Mouse (Mus musculus) limb, embryonic 13.5 days (tissue): ENCODE measurements around the gene Tnrc6c. TPM values are rescaled to one million over a fixed set of nuclear protein-coding genes. Genes with fewer than 3 reads are reported as not detected.
A peak's percentile ranks its signal among the peaks of the same experiment; 100 is the strongest.

Experiments
- ATAC-seq: fragments of 200-750 bp; cut with Nextera tagmentation; 2 replicates; pipeline ENCODE4 v1.8.0; 2017; ENCODE audit warnings: low read depth, moderate number of reproducible peaks, moderate TSS enrichment; ENCODE audit not compliant: low FRiP score
- H3K27ac ChIP-seq: fragments of 300-500 bp; sonication (generic); 2 replicates; pipeline ENCODE4 v1.5.1; 2015; ENCODE audit warnings: inconsistent platforms, mild to moderate bottlenecking, moderate library complexity
- H3K27me3 ChIP-seq: fragments of 300-500 bp; sonication (generic); 2 replicates; pipeline ENCODE4 v1.6.1; 2015; ENCODE audit warnings: mild to moderate bottlenecking, inconsistent platforms
- H3K36me3 ChIP-seq: fragments of 300-500 bp; sonication (generic); 2 replicates; pipeline ENCODE4 v1.6.1; 2015; ENCODE audit warnings: inconsistent platforms, mild to moderate bottlenecking, moderate library complexity
- H3K4me1 ChIP-seq: fragments of 300-500 bp; sonication (generic); 2 replicates; pipeline ENCODE4 v1.6.1; 2015; ENCODE audit warnings: inconsistent platforms
- H3K4me2 ChIP-seq: fragments of 300-500 bp; sonication (generic); replicated peaks from 2 replicates; pipeline ENCODE4 v1.6.1; 2015; ENCODE audit warnings: inconsistent platforms, mild to moderate bottlenecking, moderate library complexity
- H3K4me3 ChIP-seq: fragments of 300-500 bp; sonication (generic); 2 replicates; pipeline ENCODE4 v1.5.1; 2015; ENCODE audit warnings: moderate library complexity, mild to moderate bottlenecking, inconsistent platforms
- H3K9ac ChIP-seq: fragments of 300-500 bp; sonication (generic); 2 replicates; pipeline ENCODE4 v1.6.1; 2015; ENCODE audit warnings: mild to moderate bottlenecking, inconsistent platforms
- H3K9me3 ChIP-seq: fragments of 300-500 bp; sonication (generic); 2 replicates; pipeline ENCODE4 v1.6.1; 2016; ENCODE audit warnings: inconsistent platforms
- WGBS: fragments of 180-500 bp; shearing (Covaris S2); methylation state at CpG from one replicate; pipeline ENCODE4 v1.1.7; 2015; 5-methylcytosine and 5-hydroxymethylcytosine counted together
- polyA plus RNA-seq: library from polyadenylated mRNA; unstranded; fragments of >200 nt; fragmentation: Nextera tagmentation; extraction: Ambion mirVana; gene quantifications from 2 replicates; pipeline ENCODE4 v1.2.1, GENCODE M21; 2015

Gene Tnrc6c
- polyA plus RNA-seq, 1 experiment from 2014 or later: 19.6 TPM

- WGBS: 93% methylated on average over 11 of the region's 11 CpGs
- H3K4me2 ChIP-seq: no peak overlapping the region
- H3K4me1 ChIP-seq: peaks cover 42% of the 10 kb centered on the region
- no peak overlapping the region for H3K4me3 ChIP-seq
- peaks cover 19% of the 10 kb centered on the region for H3K27me3 ChIP-seq
- H3K9me3 ChIP-seq: no peaks in the 10 kb centered on the region
- H3K36me3 ChIP-seq: peaks cover 38% of the 10 kb centered on the region
- no peak overlapping the region for H3K27ac ChIP-seq
- H3K9ac ChIP-seq: no peak overlapping the region
- ATAC-seq: no peak
These were observed 123.9 kb downstream of the Tnrc6c start for GRCm38 (mm10) chr11:117778031-117778430.

- peak overlapping the region; percentile 78; the same call in 1 of the 2 replicates for H3K27ac ChIP-seq
- H3K9me3 ChIP-seq: no peaks in the 10 kb centered on the region
- no peak for ATAC-seq
- peaks cover 29% of the 10 kb centered on the region for H3K36me3 ChIP-seq
- H3K4me1 ChIP-seq: peaks cover 48% of the 10 kb centered on the region
- H3K4me3 ChIP-seq: peak overlapping the region; percentile 58
- H3K9ac ChIP-seq: peak overlapping the region; percentile 75
- H3K27me3 ChIP-seq: peaks cover 24% of the 10 kb centered on the region
- WGBS: 50% methylated on average over 12 of the region's 12 CpGs
- H3K4me2 ChIP-seq: peak overlapping the region; percentile 98
These were observed 124.9 kb downstream of the Tnrc6c start for GRCm38 (mm10) chr11:117778851-117779433.

- Histone ChIP-seq H3K9me3 (no peaks in the 10 kb centered on the region), H3K4me2 (peak overlapping the region; percentile 98), H3K4me1 (peaks cover 48% of the 10 kb centered on the region), H3K4me3 (peak overlapping the region; percentile 58), H3K27ac (peak overlapping the region; percentile 78), H3K9ac (peak overlapping the region; percentile 75), H3K36me3 (peaks cover 24% of the 10 kb centered on the region), H3K27me3 (peaks cover 28% of the 10 kb centered on the region)
- 4% methylated on average over 38 of the region's 38 CpGs for WGBS
- ATAC-seq: no peak; the same call in 1 of the 2 replicates
These were observed 125.5 kb downstream of the Tnrc6c start for GRCm38 (mm10) chr11:117779434-117780198.

GRCm38 (mm10) chr11:117780199-117780515, 126.1 kb downstream of the Tnrc6c start:
- Histone ChIP-seq H3K4me2 (peak overlapping the region; percentile 98), H3K4me1 (peaks cover 48% of the 10 kb centered on the region), H3K4me3 (peak overlapping the region; percentile 58), H3K9ac (peak overlapping the region; percentile 75), H3K27ac (peak overlapping the region; percentile 78), H3K27me3 (peaks cover 28% of the 10 kb centered on the region), H3K9me3 (no peaks in the 10 kb centered on the region), H3K36me3 (peaks cover 19% of the 10 kb centered on the region)
- WGBS: under 1% methylated on average over 17 of the region's 17 CpGs
- 0 out of 2 replicates have a peak, but pooled peaks have one; percentile 13 for ATAC-seq

- Histone ChIP-seq H3K27me3 (peaks cover 28% of the 10 kb centered on the region), H3K9me3 (no peaks in the 10 kb centered on the region), H3K36me3 (peaks cover 14% of the 10 kb centered on the region), H3K4me2 (peak overlapping the region; percentile 98), H3K9ac (peak overlapping the region; percentile 75; the same call in 1 of the 2 replicates), H3K4me1 (peaks cover 48% of the 10 kb centered on the region), H3K27ac (peak overlapping the region; percentile 78), H3K4me3 (peak overlapping the region; percentile 58)
- peak; percentile 83 for ATAC-seq
- 1% methylated on average over 19 of the region's 19 CpGs for WGBS
These were observed 126.6 kb downstream of the Tnrc6c start for GRCm38 (mm10) chr11:117780582-117781111.

- 17% methylated on average over 18 of the region's 18 CpGs for WGBS
- peaks cover 48% of the 10 kb centered on the region for H3K4me1 ChIP-seq
- no peak for ATAC-seq
- H3K27ac ChIP-seq: peak overlapping the region; percentile 70
- peak overlapping the region; percentile 58 for H3K4me3 ChIP-seq
- H3K9me3 ChIP-seq: no peaks in the 10 kb centered on the region
- H3K9ac ChIP-seq: peak overlapping the region; percentile 19; the same call in 1 of the 2 replicates
- H3K4me2 ChIP-seq: peak overlapping the region; percentile 98
- H3K27me3 ChIP-seq: peaks cover 28% of the 10 kb centered on the region
- H3K36me3 ChIP-seq: peaks cover 7% of the 10 kb centered on the region
These were observed 127.2 kb downstream of the Tnrc6c start for GRCm38 (mm10) chr11:117781199-117781821.

GRCm38 (mm10) chr11:117781993-117782704, 128.1 kb downstream of the Tnrc6c start, which contains the start of the genes Tmc8 and Tmc6:
Tmc8 (plus strand) TSS chr11:117782076.
Tmc6 (minus strand) TSS chr11:117782198.
- H3K4me2 ChIP-seq: peak within 1 kb of the TSS; percentile 98
- H3K9ac ChIP-seq: peak within 1 kb of the TSS; percentile 57
- no peaks in the 10 kb centered on the region; the same call in 1 of the 2 replicates for H3K36me3 ChIP-seq
- no peak for ATAC-seq
- WGBS: 52% methylated on average over 24 of the region's 24 CpGs
- peak within 1 kb of the TSS; percentile 58 for H3K4me3 ChIP-seq
- peaks cover 48% of the 10 kb centered on the region for H3K4me1 ChIP-seq
- H3K27ac ChIP-seq: peak within 1 kb of the TSS; percentile 70
- peaks cover 28% of the 10 kb centered on the region for H3K27me3 ChIP-seq
- no peaks in the 10 kb centered on the region for H3K9me3 ChIP-seq

GRCm38 (mm10) chr11:117782705-117783034, 128.6 kb downstream of the Tnrc6c start:
- Histone ChIP-seq H3K9ac (peak overlapping the region; percentile 57), H3K27ac (no peak overlapping the region), H3K27me3 (peaks cover 28% of the 10 kb centered on the region), H3K4me3 (peak overlapping the region; percentile 31), H3K4me2 (peak overlapping the region; percentile 66), H3K36me3 (no peaks in the 10 kb centered on the region; the same call in 1 of the 2 replicates), H3K4me1 (peaks cover 48% of the 10 kb centered on the region), H3K9me3 (no peaks in the 10 kb centered on the region)
- WGBS: 61% methylated on average over 9 of the region's 9 CpGs
- ATAC-seq: no peak

- Histone ChIP-seq H3K36me3 (no peaks in the 10 kb centered on the region; the same call in 1 of the 2 replicates), H3K27ac (no peak overlapping the region), H3K4me3 (peak overlapping the region; percentile 31), H3K9me3 (no peaks in the 10 kb centered on the region), H3K9ac (peak overlapping the region; percentile 57), H3K4me2 (peak overlapping the region; percentile 66), H3K4me1 (peaks cover 48% of the 10 kb centered on the region), H3K27me3 (peaks cover 28% of the 10 kb centered on the region)
- WGBS: 4% methylated on average over 22 of the region's 31 CpGs
- no peak for ATAC-seq
These were observed 129.0 kb downstream of the Tnrc6c start for GRCm38 (mm10) chr11:117783089-117783488.

- peaks cover 43% of the 10 kb centered on the region for H3K4me1 ChIP-seq
- H3K4me3 ChIP-seq: peak overlapping the region; percentile 31
- H3K36me3 ChIP-seq: no peaks in the 10 kb centered on the region
- H3K4me2 ChIP-seq: peak overlapping the region; percentile 66
- H3K27me3 ChIP-seq: peaks cover 28% of the 10 kb centered on the region
- 38% methylated on average over 10 of the region's 10 CpGs for WGBS
- no peak overlapping the region for H3K27ac ChIP-seq
- peak overlapping the region; percentile 57; the same call in 1 of the 2 replicates for H3K9ac ChIP-seq
- no peak for ATAC-seq
- H3K9me3 ChIP-seq: no peaks in the 10 kb centered on the region
These were observed 129.7 kb downstream of the Tnrc6c start for GRCm38 (mm10) chr11:117783683-117784309.

GRCm38 (mm10) chr11:117786294-117786693, 132.2 kb downstream of the Tnrc6c start:
- H3K36me3 ChIP-seq: no peaks in the 10 kb centered on the region
- H3K4me3 ChIP-seq: no peak overlapping the region
- WGBS: 9% methylated on average over 10 of the region's 10 CpGs
- peaks cover 32% of the 10 kb centered on the region for H3K4me1 ChIP-seq
- H3K27ac ChIP-seq: no peak overlapping the region
- H3K9ac ChIP-seq: no peak overlapping the region
- no peak overlapping the region for H3K4me2 ChIP-seq
- ATAC-seq: no peak
- H3K9me3 ChIP-seq: no peaks in the 10 kb centered on the region
- H3K27me3 ChIP-seq: peaks cover 26% of the 10 kb centered on the region
